Mouse (Mus musculus) cortical plate, adult 2 months (tissue): ENCODE measurements around the gene Ano2.

Experiments used
- CTCF ChIP-seq: fragments of 200-500 bp; IDR thresholded peaks from 2 replicates; pipeline ENCODE4 v1.5.1; 2011; ENCODE audit warnings: mild to moderate bottlenecking, control low read depth, low read length; ENCODE audit not compliant: insufficient read depth; ENCODE audit errors: extremely low read depth
- POLR2A ChIP-seq: fragments of 200-500 bp; IDR thresholded peaks from 2 replicates; pipeline ENCODE4 v1.6.1; 2011; ENCODE audit warnings: mild to moderate bottlenecking, low read length, control low read depth; ENCODE audit not compliant: insufficient read depth; ENCODE audit errors: extremely low read depth

GRCm38 (mm10) chr6:125743203-125744100 lies 53.2 kb downstream of the Ano2 start:
- no peak for TF ChIP-seq CTCF
- TF ChIP-seq POLR2A, result no peak
